Comparison of ENCODE assay signal across 20 mouse cellular contexts in the genomic region with DNA sequence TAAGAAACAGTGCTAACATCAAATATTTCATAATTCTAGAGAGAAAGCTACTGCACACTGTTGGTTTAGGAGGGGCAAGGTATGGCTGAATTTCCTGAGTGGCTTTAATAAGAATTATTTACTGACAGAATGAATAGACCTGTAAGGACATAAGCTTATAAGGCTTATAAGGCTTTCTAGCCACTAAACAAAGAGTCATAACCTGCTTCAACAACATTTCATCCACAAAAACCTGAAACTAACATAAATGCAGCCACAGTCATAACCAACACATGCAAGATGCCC. TPM values are rescaled to one million over a fixed set of nuclear protein-coding genes. Genes with fewer than 3 reads are reported as not detected.
DNase-seq lines count a peak whose midpoint lies in the region; ATAC-seq and TF ChIP-seq lines count a peak whose summit lies in the region.
"Had no signal": no experiment of that assay in that cellular context is flagged by ENCODE, and none has a peak within 500 bp of the region (broad histone marks: within the 10 kb centered on the region; RNA-seq: fewer than 3 reads in every experiment).

No protein-coding gene starts in this region.

- 0 out of 2 replicates have a peak overlapping the region, but pooled peaks have one; percentile 1 for H3K4me2 ChIP-seq in embryonic facial prominence, embryonic 13.5 days
- H3K4me2 ChIP-seq in heart, embryonic 14.5 days (ENCODE audit: low read length) = no peak overlapping the region
- H3K4me2 ChIP-seq in midbrain, embryonic 11.5 days = no peak overlapping the region
- peak overlapping the region; percentile 81 for H3K4me2 ChIP-seq in liver, postnatal 0 days (ENCODE audit: low read depth, low read length)

- H3K27ac ChIP-seq in embryonic facial prominence, embryonic 13.5 days = no peak overlapping the region
- no peak overlapping the region for H3K27ac ChIP-seq in embryonic facial prominence, embryonic 10.5 days (replicated peaks)
- H3K27ac ChIP-seq in heart, embryonic 14.5 days (replicated peaks in 1 of 2; ENCODE audit: control insufficient read depth in 1 of 2, insufficient read depth in 1 of 2, low read depth in 2 of 2, low read length in 2 of 2) = no peak overlapping the region
- H3K27ac ChIP-seq in midbrain, embryonic 10.5 days (replicated peaks) = no peak overlapping the region
- H3K27ac ChIP-seq in midbrain, embryonic 11.5 days (ENCODE audit: low read depth, low read length) = no peak overlapping the region
- H3K27ac ChIP-seq in liver, postnatal 0 days (ENCODE audit: low read depth) = peak overlapping the region; percentile 73
- H3K27ac ChIP-seq: embryonic facial prominence, embryonic 15.5 days; forebrain, embryonic 15.5 days; neural tube, embryonic 15.5 days; stomach, postnatal 0 days had no signal

- peaks cover 24% of the 10 kb centered on the region for H3K4me1 ChIP-seq in embryonic facial prominence, embryonic 13.5 days
- H3K4me1 ChIP-seq in embryonic facial prominence, embryonic 10.5 days = peaks cover 24% of the 10 kb centered on the region
- peaks cover 0 to 11% of the 10 kb centered on the region in 2 experiments; a peak in 2 of 4 replicates for H3K4me1 ChIP-seq in heart, embryonic 14.5 days (ENCODE audit: control insufficient read depth in 2 of 2, insufficient read depth in 2 of 2, low read length in 2 of 2)
- peaks cover 25% of the 10 kb centered on the region for H3K4me1 ChIP-seq in midbrain, embryonic 10.5 days
- peaks cover 9% of the 10 kb centered on the region; the same call in 1 of the 2 replicates for H3K4me1 ChIP-seq in midbrain, embryonic 11.5 days (ENCODE audit: control insufficient read depth, insufficient read depth, low read length)
- H3K4me1 ChIP-seq in liver, postnatal 0 days (ENCODE audit: insufficient read depth) = peaks cover 12% of the 10 kb centered on the region

- no peak overlapping the region for H3K9ac ChIP-seq in embryonic facial prominence, embryonic 13.5 days
- 0 out of 2 replicates have a peak overlapping the region, but pooled peaks have one; percentile 11 for H3K9ac ChIP-seq in heart, embryonic 14.5 days (ENCODE audit: low read length)
- no peak overlapping the region for H3K9ac ChIP-seq in midbrain, embryonic 11.5 days (ENCODE audit: low read length)
- H3K9ac ChIP-seq in liver, postnatal 0 days (replicated peaks) = peak overlapping the region; percentile 39
- H3K9ac ChIP-seq: embryonic facial prominence, embryonic 15.5 days; neural tube, embryonic 15.5 days had no signal

- no peak for TF ChIP-seq EP300 in liver, postnatal 0 days (IDR thresholded peaks at IDR 0.05; ENCODE audit: low read depth)

- ATAC-seq in embryonic facial prominence, embryonic 13.5 days (ENCODE audit: insufficient number of reproducible peaks, insufficient read depth, low FRiP score, low TSS enrichment, low read depth) = no peak
- no peak for ATAC-seq in heart, embryonic 14.5 days (ENCODE audit: insufficient number of reproducible peaks, insufficient read depth, low FRiP score, low read depth)
- no peak for ATAC-seq in midbrain, embryonic 11.5 days (ENCODE audit: low FRiP score)
- no peak for ATAC-seq in liver, postnatal 0 days
- no peak for ATAC-seq in erythroid progenitor cell, adult 5-6 weeks (replicated peaks; ENCODE audit: low FRiP score, poor library complexity, severe bottlenecking)
- ATAC-seq: forebrain, embryonic 15.5 days had no signal

- no peaks in the 10 kb centered on the region for H3K27me3 ChIP-seq in embryonic facial prominence, embryonic 13.5 days
- no peaks in the 10 kb centered on the region for H3K27me3 ChIP-seq in embryonic facial prominence, embryonic 10.5 days (replicated peaks; ENCODE audit: low read depth, poor library complexity, severe bottlenecking)
- no peaks in the 10 kb centered on the region for H3K27me3 ChIP-seq in heart, embryonic 14.5 days (ENCODE audit: control insufficient read depth, insufficient read depth, low read length)
- no peaks in the 10 kb centered on the region for H3K27me3 ChIP-seq in midbrain, embryonic 10.5 days (ENCODE audit: low read depth, poor library complexity, severe bottlenecking)
- H3K27me3 ChIP-seq in midbrain, embryonic 11.5 days (ENCODE audit: control insufficient read depth, insufficient read depth, low read length) = no peaks in the 10 kb centered on the region
- no peaks in the 10 kb centered on the region for H3K27me3 ChIP-seq in liver, postnatal 0 days (ENCODE audit: insufficient read depth, low read length)
- H3K27me3 ChIP-seq: embryonic facial prominence, embryonic 15.5 days; forebrain, embryonic 15.5 days; neural tube, embryonic 15.5 days had no signal

- DNase-seq in embryonic facial prominence, embryonic 10.5 days (ENCODE audit: low spot score) = no peak
- DNase-seq in heart, adult 9 months (ENCODE audit: low spot score in 2 of 2) = no peak
- DNase-seq in midbrain, embryonic 10.5 days (ENCODE audit: low spot score) = no peak
- no peak for DNase-seq in midbrain, embryonic 11.5 days (ENCODE audit: low spot score, missing footprints)
- no peak for DNase-seq in liver, postnatal 0 days
- DNase-seq: adrenal gland, postnatal 14 days; cerebellum, adult 11 months; cerebellum, postnatal 14 days; heart, postnatal 4 days; kidney, adult 18-20 months; kidney, postnatal 14 days; left cerebral cortex, postnatal 4 days; lung, postnatal 14 days had no signal

- no peaks in the 10 kb centered on the region for H3K9me3 ChIP-seq in embryonic facial prominence, embryonic 13.5 days
- H3K9me3 ChIP-seq in embryonic facial prominence, embryonic 10.5 days = no peaks in the 10 kb centered on the region
- H3K9me3 ChIP-seq in heart, embryonic 14.5 days (ENCODE audit: control insufficient read depth, low read length) = no peaks in the 10 kb centered on the region
- H3K9me3 ChIP-seq in midbrain, embryonic 10.5 days (replicated peaks) = no peaks in the 10 kb centered on the region
- no peaks in the 10 kb centered on the region for H3K9me3 ChIP-seq in midbrain, embryonic 11.5 days (ENCODE audit: control insufficient read depth, low read length)
- no peaks in the 10 kb centered on the region for H3K9me3 ChIP-seq in liver, postnatal 0 days (ENCODE audit: low read length)
- H3K9me3 ChIP-seq: embryonic facial prominence, embryonic 15.5 days; forebrain, embryonic 15.5 days; neural tube, embryonic 15.5 days had no signal

- TF ChIP-seq CTCF in liver, postnatal 0 days (IDR thresholded peaks at IDR 0.05; ENCODE audit: low read depth) = no peak

- H3K4me3 ChIP-seq in embryonic facial prominence, embryonic 13.5 days = no peak overlapping the region
- no peak overlapping the region for H3K4me3 ChIP-seq in embryonic facial prominence, embryonic 10.5 days
- H3K4me3 ChIP-seq in heart, embryonic 14.5 days (ENCODE audit: control insufficient read depth in 1 of 2, insufficient read depth in 1 of 2, low read depth in 1 of 2, low read length in 2 of 2) = no peak overlapping the region
- H3K4me3 ChIP-seq in midbrain, embryonic 10.5 days = peak overlapping the region; percentile 76; the same call in 1 of the 2 replicates
- H3K4me3 ChIP-seq in midbrain, embryonic 11.5 days (ENCODE audit: low read depth, low read length) = no peak overlapping the region
- no peak overlapping the region for H3K4me3 ChIP-seq in liver, postnatal 0 days (ENCODE audit: low read depth, low read length)
- H3K4me3 ChIP-seq: embryonic facial prominence, embryonic 15.5 days; neural tube, embryonic 15.5 days had no signal

- peaks cover 8% of the 10 kb centered on the region; the same call in 1 of the 2 replicates for H3K36me3 ChIP-seq in embryonic facial prominence, embryonic 13.5 days
- peaks cover 13% of the 10 kb centered on the region for H3K36me3 ChIP-seq in embryonic facial prominence, embryonic 10.5 days (replicated peaks)
- peaks cover 5% of the 10 kb centered on the region for H3K36me3 ChIP-seq in heart, embryonic 14.5 days (ENCODE audit: control insufficient read depth, insufficient read depth, low read length)
- H3K36me3 ChIP-seq in midbrain, embryonic 10.5 days = peaks cover 13% of the 10 kb centered on the region
- H3K36me3 ChIP-seq in midbrain, embryonic 11.5 days (ENCODE audit: control insufficient read depth, insufficient read depth, low read length) = no peaks in the 10 kb centered on the region
- H3K36me3 ChIP-seq in liver, postnatal 0 days (replicated peaks; ENCODE audit: insufficient read depth, low read length) = 0 out of 2 replicates have a peak, but pooled peaks cover 2% of the 10 kb centered on the region
- H3K36me3 ChIP-seq: forebrain, embryonic 15.5 days; neural tube, embryonic 15.5 days had no signal

RNA-seq across cellular contexts. Expression of a gene that starts 2.5 kb away (rescaled TPM):
- 65.7 and 66.4 TPM in 2 replicates for polyA plus RNA-seq in embryonic facial prominence, embryonic 13.5 days (2015; fragmentation: Nextera tagmentation; extraction: Ambion mirVana)
- polyA plus RNA-seq in embryonic facial prominence, embryonic 10.5 days (2016; fragmentation: Nextera tagmentation; extraction: Ambion mirVana) = 74.9 and 81.1 TPM in 2 replicates
- polyA plus RNA-seq in heart, embryonic 14.5 days (2014; fragmentation: Nextera tagmentation; extraction: Ambion mirVana) = 47.2 and 49.8 TPM in 2 replicates
- polyA plus RNA-seq in midbrain, embryonic 10.5 days (2016; fragmentation: Nextera tagmentation; extraction: Ambion mirVana) = 87.4 and 94.2 TPM in 2 replicates
- polyA plus RNA-seq in midbrain, embryonic 11.5 days (2014; fragmentation: Nextera tagmentation; extraction: Ambion mirVana) = 85.5 and 90.0 TPM in 2 replicates
- polyA plus RNA-seq in liver, postnatal 0 days (2015; fragmentation: Nextera tagmentation; extraction: Ambion mirVana) = 24.9 and 26.6 TPM in 2 replicates
- total RNA-seq in erythroid progenitor cell, adult 5-6 weeks (2015; ENCODE audit: low replicate concordance) = 37.1 and 72.1 TPM in 2 replicates
- total RNA-seq in erythroid progenitor cell, adult 5-6 weeks (2017; ENCODE audit: low replicate concordance) = 24.4 and 40.6 TPM in 2 replicates

RNA-seq across cellular contexts. Expression of a gene that starts 16.7 kb away (rescaled TPM):
- polyA plus RNA-seq in embryonic facial prominence, embryonic 13.5 days (2015; fragmentation: Nextera tagmentation; extraction: Ambion mirVana) = 489 and 515 TPM in 2 replicates
- polyA plus RNA-seq in embryonic facial prominence, embryonic 10.5 days (2016; fragmentation: Nextera tagmentation; extraction: Ambion mirVana) = 539 and 556 TPM in 2 replicates
- polyA plus RNA-seq in heart, embryonic 14.5 days (2014; fragmentation: Nextera tagmentation; extraction: Ambion mirVana) = 476 and 485 TPM in 2 replicates
- polyA plus RNA-seq in midbrain, embryonic 10.5 days (2016; fragmentation: Nextera tagmentation; extraction: Ambion mirVana) = 548 and 568 TPM in 2 replicates
- 693 and 733 TPM in 2 replicates for polyA plus RNA-seq in midbrain, embryonic 11.5 days (2014; fragmentation: Nextera tagmentation; extraction: Ambion mirVana)
- 298 and 303 TPM in 2 replicates for polyA plus RNA-seq in liver, postnatal 0 days (2015; fragmentation: Nextera tagmentation; extraction: Ambion mirVana)
- total RNA-seq in erythroid progenitor cell, adult 5-6 weeks (2015; ENCODE audit: low replicate concordance) = 276 and 281 TPM in 2 replicates
- 204 and 271 TPM in 2 replicates for total RNA-seq in erythroid progenitor cell, adult 5-6 weeks (2017; ENCODE audit: low replicate concordance)

Comparison
In these comparisons a context has a peak if more than half of its experiments do, and no peak if none do; other contexts are left out.
1. H3K4me2 ChIP-seq: peak in embryonic facial prominence, embryonic 13.5 days (single experiment) and liver, postnatal 0 days (single experiment); none in heart, embryonic 14.5 days (single experiment) and midbrain, embryonic 11.5 days (single experiment).
2. H3K9ac ChIP-seq: peak in heart, embryonic 14.5 days (single experiment) and liver, postnatal 0 days (single experiment); none in embryonic facial prominence, embryonic 13.5 days (single experiment) and midbrain, embryonic 11.5 days (single experiment).